Mouse (Mus musculus): ENCODE results near the gene Usp7.
"Not testable (repeated sequence)": the region's sequence is repeated elsewhere in the genome, so short reads cannot be mapped to it uniquely, and the experiment has no call there.

Gene Usp7

GRCm38 (mm10) chr16:8758979-8759378 is 33.1 kb downstream of the Usp7 start:
- in situ Hi-C loops (cut with MboI, MseI) = no loop called here

GRCm38 (mm10) chr16:8758193-8758592 is 33.9 kb downstream of the Usp7 start:
- in situ Hi-C loops (cut with MboI, MseI) = no loop called here

GRCm38 (mm10) chr16:8757586-8757985 is 34.5 kb downstream of the Usp7 start:
- in situ Hi-C loops (cut with MboI, MseI) = not testable (repeated sequence)

- in situ Hi-C loops (cut with MboI, MseI) = no loop called here
Observed at GRCm38 (mm10) chr16:8752334-8752733, 39.8 kb downstream of the Usp7 start.

GRCm38 (mm10) chr16:8751555-8752235 is 40.4 kb downstream of the Usp7 start:
- in situ Hi-C loops (cut with MboI, MseI) = no loop called here

- in situ Hi-C loops (cut with MboI, MseI) = no loop called here
Observed at GRCm38 (mm10) chr16:8748904-8749303, 43.2 kb downstream of the Usp7 start.

GRCm38 (mm10) chr16:8748175-8748846 is 43.8 kb downstream of the Usp7 start:
- in situ Hi-C loops (cut with MboI, MseI) = no loop called here

- in situ Hi-C loops (cut with MboI, MseI) = no loop called here
Observed at GRCm38 (mm10) chr16:8747772-8748171, 44.3 kb downstream of the Usp7 start.

GRCm38 (mm10) chr16:8746509-8746908 is 45.6 kb downstream of the Usp7 start:
- in situ Hi-C loops (cut with MboI, MseI) = no loop called here

- in situ Hi-C loops (cut with MboI, MseI) = no loop called here
Observed at GRCm38 (mm10) chr16:8745751-8746150, 46.4 kb downstream of the Usp7 start.

- in situ Hi-C loops (cut with MboI, MseI) = no loop called here
Observed at GRCm38 (mm10) chr16:8743989-8744388, 48.1 kb downstream of the Usp7 start.

GRCm38 (mm10) chr16:8741697-8742096 is 50.4 kb downstream of the Usp7 start:
- in situ Hi-C loops (cut with MboI, MseI) = no loop called here

- in situ Hi-C loops (cut with MboI, MseI) = no loop called here
Observed at GRCm38 (mm10) chr16:8741110-8741509, 51.0 kb downstream of the Usp7 start.

- in situ Hi-C loops (cut with MboI, MseI) = loop anchor here in 1 of 2 experiments (5.0 kb wide), 1 partner anchor 93 kb away; the partner anchor contains the start of gene 1810013L24Rik
Observed at GRCm38 (mm10) chr16:8738542-8739514, 53.3 kb downstream of the Usp7 start.

- in situ Hi-C loops (cut with MboI, MseI) = loop anchor here in 1 of 2 experiments (5.0 kb wide), 1 partner anchor 94 kb away; the partner anchor contains the start of gene 1810013L24Rik
Observed at GRCm38 (mm10) chr16:8737666-8738541, 54.2 kb downstream of the Usp7 start.

- in situ Hi-C loops (cut with MboI, MseI) = loop anchor here in 1 of 2 experiments (5.0 kb wide), 1 partner anchor 95 kb away; the partner anchor contains the start of gene 1810013L24Rik
Observed at GRCm38 (mm10) chr16:8737341-8737665, 54.8 kb downstream of the Usp7 start.

- in situ Hi-C loops (cut with MboI, MseI) = loop anchor here in 1 of 2 experiments (5.0 kb wide), 1 partner anchor 96 kb away; the partner anchor contains the start of gene 1810013L24Rik
Observed at GRCm38 (mm10) chr16:8736757-8737156, 55.4 kb downstream of the Usp7 start.

- in situ Hi-C loops (cut with MboI, MseI) = loop anchor here in 1 of 2 experiments (5.0 kb wide), 1 partner anchor 96 kb away; the partner anchor contains the start of gene 1810013L24Rik
Observed at GRCm38 (mm10) chr16:8736032-8736431, 56.1 kb downstream of the Usp7 start.

GRCm38 (mm10) chr16:8734693-8735092 is 57.4 kb downstream of the Usp7 start:
- in situ Hi-C loops (cut with MboI, MseI) = loop anchor here (5.0 kb wide), 2 partner anchors 98 to 103 kb away; partner anchors contain the start of gene 1810013L24Rik (in 1 of the 2)

- in situ Hi-C loops (cut with MboI, MseI) = loop anchor here in 1 of 2 experiments (5.0 kb wide), 1 partner anchor 104 kb away; no protein-coding TSS in a partner anchor
Observed at GRCm38 (mm10) chr16:8733624-8734023, 58.5 kb downstream of the Usp7 start.
